Mouse (Mus musculus) inflammation-experienced regulatory T-cells (primary cell): ENCODE results near the gene Mrgprb3. TPM values are rescaled to one million over a fixed set of nuclear protein-coding genes. Genes with fewer than 3 reads are reported as not detected.

Experiments used
- polyA plus RNA-seq, 2 experiments: library from polyadenylated mRNA; unstranded; fragments of 100-300 nt; shearing (Covaris generic); gene quantifications; one replicate each; pipeline ENCODE4 v1.2.1; 2017

Gene Mrgprb3
- polyA plus RNA-seq: not detected

DNA sequence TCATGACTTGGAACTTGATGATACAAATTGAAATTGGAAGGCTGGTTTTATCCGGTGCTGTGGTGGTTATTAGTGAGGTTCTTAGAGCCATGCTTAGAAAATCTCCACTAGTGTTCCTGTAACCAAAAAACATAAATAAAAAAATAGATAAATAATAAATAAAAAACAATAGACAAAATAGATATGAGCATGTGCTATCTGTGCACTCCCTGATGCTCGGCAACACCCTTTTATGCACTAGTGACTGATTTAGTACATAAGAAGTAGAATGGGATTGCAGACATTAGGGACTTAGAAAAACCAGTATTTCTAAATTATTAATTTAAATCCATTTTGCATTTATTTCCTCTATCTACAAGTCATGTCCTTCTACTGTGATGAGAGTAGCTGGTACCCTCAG, at the start of gene Mrgprb3:
Gene Mrgprb3 (minus strand): TSS at position 101 of the 400 bp plus-strand sequence.

Other genes with a start within 250 kb of the Mrgprb3 start
- gene Mrgprb1, start 187.5 kb downstream of the Mrgprb3 start, polyA plus RNA-seq: under 1 TPM; 0.63 to 0.95 TPM
- gene Mrgprx2, start 144.5 kb downstream of the Mrgprb3 start, polyA plus RNA-seq: under 1 TPM; 0.17 to 0.29 TPM
- gene Mrgprb2, start 85.7 kb downstream of the Mrgprb3 start, polyA plus RNA-seq: not detected
- 10 to 100 TPM; 41.1 to 43.1 TPM for gene Zdhhc13, start 145.2 kb upstream of the Mrgprb3 start, polyA plus RNA-seq
- gene Csrp3, start 204.2 kb upstream of the Mrgprb3 start, polyA plus RNA-seq: not detected
- gene E2f8, start 237.8 kb upstream of the Mrgprb3 start, polyA plus RNA-seq: 1 to 10 TPM in 1 of 2 experiments, under 1 TPM in 1; 0.75 to 1.9 TPM